Mouse (Mus musculus) kidney, embryonic 15.5 days (tissue): ENCODE data around the gene Smc5. TPM values are rescaled to one million over a fixed set of nuclear protein-coding genes. Genes with fewer than 3 reads are reported as not detected.

ENCODE experiments used
- ATAC-seq: fragments of 200-750 bp; cut with Nextera tagmentation; replicated peaks from 2 replicates; pipeline ENCODE4 v1.8.0; 2017; ENCODE audit warnings: moderate TSS enrichment; ENCODE audit not compliant: low FRiP score
- H3K27ac ChIP-seq: fragments of 300-500 bp; sonication (generic); 2 replicates; pipeline ENCODE4 v1.5.1; 2015; ENCODE audit warnings: mild to moderate bottlenecking, inconsistent platforms
- H3K27me3 ChIP-seq: fragments of 300-500 bp; sonication (generic); 2 replicates; pipeline ENCODE4 v1.6.1; 2015; ENCODE audit warnings: inconsistent platforms
- H3K36me3 ChIP-seq: fragments of 300-500 bp; sonication (generic); 2 replicates; pipeline ENCODE4 v1.6.1; 2015; ENCODE audit warnings: inconsistent platforms
- H3K4me1 ChIP-seq: fragments of 300-500 bp; sonication (generic); 2 replicates; pipeline ENCODE4 v1.6.1; 2015; ENCODE audit warnings: inconsistent platforms
- H3K4me2 ChIP-seq: fragments of 300-500 bp; sonication (generic); 2 replicates; pipeline ENCODE4 v1.6.1; 2015; ENCODE audit warnings: moderate library complexity, mild to moderate bottlenecking, inconsistent platforms
- H3K4me3 ChIP-seq: fragments of 300-500 bp; sonication (generic); replicated peaks from 2 replicates; pipeline ENCODE4 v1.5.1; 2015; ENCODE audit warnings: mild to moderate bottlenecking, inconsistent platforms
- H3K9ac ChIP-seq: fragments of 300-500 bp; sonication (generic); 2 replicates; pipeline ENCODE4 v1.6.1; 2015; ENCODE audit warnings: mild to moderate bottlenecking, inconsistent platforms
- H3K9me3 ChIP-seq: fragments of 300-500 bp; sonication (generic); replicated peaks from 2 replicates; pipeline ENCODE4 v1.6.1; 2016; ENCODE audit warnings: inconsistent platforms
- WGBS: fragments of 180-500 bp; shearing (Covaris S2); methylation state at CpG from one replicate; pipeline ENCODE4 v1.1.7; 2015; ENCODE audit warnings: mixed read lengths; 5-methylcytosine and 5-hydroxymethylcytosine counted together
- polyA plus RNA-seq: library from polyadenylated mRNA; unstranded; fragments of >200 nt; fragmentation: Nextera tagmentation; extraction: Ambion mirVana; gene quantifications from 2 replicates; pipeline ENCODE4 v1.2.1, GENCODE M21; 2015

The Smc5 gene
- polyA plus RNA-seq, 1 experiment from 2014 or later = 32.5 TPM

DNA sequence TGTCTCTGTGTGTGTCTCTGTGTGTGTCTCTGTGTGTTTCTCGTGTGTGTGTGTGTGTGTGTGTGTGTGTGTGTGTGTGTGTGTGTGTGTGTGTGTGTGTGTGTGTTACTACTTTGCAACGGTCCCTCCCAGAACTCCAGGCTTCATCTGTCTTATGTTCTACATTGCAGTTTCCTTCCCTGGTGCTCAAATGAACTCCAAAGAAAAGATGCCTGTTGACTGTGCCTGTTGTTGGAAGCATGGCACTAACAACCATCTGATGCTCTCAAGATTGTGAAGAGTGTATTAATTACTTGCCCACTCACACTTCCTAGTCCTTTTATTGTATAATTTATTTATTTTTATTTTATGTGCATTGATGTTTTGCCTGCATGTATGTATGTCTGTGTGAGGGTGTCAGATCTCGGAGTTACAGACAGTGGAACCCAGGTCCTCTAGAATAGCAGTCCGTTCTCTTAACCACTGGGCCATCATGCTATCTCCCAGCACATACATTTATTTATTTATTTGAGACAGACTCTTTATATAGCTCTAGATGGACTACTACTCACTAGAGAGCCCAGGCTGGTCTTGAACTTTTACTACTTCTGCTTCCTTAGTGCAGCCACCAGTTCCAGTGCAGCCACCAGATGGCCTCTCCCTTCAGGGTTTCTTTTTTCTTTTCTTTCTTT lies 492 bp upstream of the Smc5 start:
- H3K4me1 ChIP-seq = peaks cover 8% of the 10 kb centered on the region
- 50% methylated on average over 4 of the region's 4 CpGs for WGBS
- 0 out of 2 replicates have a peak overlapping the region, but pooled peaks have one; percentile 85 for H3K27ac ChIP-seq
- peak overlapping the region; percentile 68 for H3K4me2 ChIP-seq
- peak overlapping the region; percentile 90; the same call in 1 of the 2 replicates for H3K9ac ChIP-seq
- H3K4me3 ChIP-seq = peak overlapping the region; percentile 77
- H3K27me3 ChIP-seq = no peaks in the 10 kb centered on the region
- no peaks in the 10 kb centered on the region for H3K36me3 ChIP-seq
- H3K9me3 ChIP-seq = no peaks in the 10 kb centered on the region
- peak; percentile 30 for ATAC-seq

DNA sequence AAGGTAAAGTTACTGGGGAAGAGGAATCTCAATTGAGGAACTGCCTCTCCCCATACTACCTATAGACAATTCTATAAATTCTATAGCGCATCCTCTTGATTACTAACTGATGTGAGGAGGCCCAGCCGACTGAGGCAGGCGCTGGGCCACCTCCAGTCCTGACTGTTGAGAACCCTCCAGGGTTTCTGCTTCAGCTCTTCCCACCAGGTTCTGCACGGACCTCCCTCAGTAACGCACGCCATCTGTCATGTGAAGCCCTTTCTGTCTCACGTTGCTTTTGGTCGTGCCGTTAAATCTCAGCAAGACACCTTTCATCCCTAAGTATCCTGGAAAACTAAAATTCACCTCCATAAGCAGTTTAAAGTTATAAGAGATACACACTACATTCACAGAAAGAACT lies 16.9 kb downstream of the Smc5 start:
- H3K4me3 ChIP-seq = no peak overlapping the region
- H3K4me1 ChIP-seq = no peaks in the 10 kb centered on the region
- no peaks in the 10 kb centered on the region for H3K9me3 ChIP-seq
- WGBS = 89% methylated on average over 9 of the region's 9 CpGs
- H3K27ac ChIP-seq = no peak overlapping the region
- peaks cover 72% of the 10 kb centered on the region for H3K36me3 ChIP-seq
- no peak overlapping the region for H3K9ac ChIP-seq
- no peak for ATAC-seq
- H3K27me3 ChIP-seq = no peaks in the 10 kb centered on the region
- no peak overlapping the region for H3K4me2 ChIP-seq

DNA sequence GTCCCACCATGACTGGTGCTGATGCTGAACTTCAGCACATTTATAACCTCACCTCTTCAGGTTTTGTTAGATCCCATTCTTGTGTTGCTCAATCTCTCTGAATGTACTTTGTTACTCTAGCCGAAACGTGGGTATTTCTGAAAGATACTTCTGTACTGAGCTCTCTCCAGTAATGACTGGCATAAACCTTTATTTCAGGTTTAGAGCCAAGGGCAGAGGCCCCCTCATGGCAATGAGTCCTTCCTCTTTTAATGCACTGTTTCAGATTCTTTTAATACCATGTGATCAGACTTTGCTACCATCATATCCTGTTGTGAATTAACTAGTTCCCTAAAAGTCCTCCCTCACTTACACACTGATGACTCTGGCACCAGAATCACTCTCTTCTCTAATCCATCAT lies 27.2 kb downstream of the Smc5 start:
- no peak overlapping the region for H3K4me2 ChIP-seq
- peaks cover 38% of the 10 kb centered on the region for H3K36me3 ChIP-seq
- H3K27ac ChIP-seq = no peak overlapping the region
- ATAC-seq = no peak
- H3K4me1 ChIP-seq = no peaks in the 10 kb centered on the region
- H3K4me3 ChIP-seq = no peak overlapping the region
- WGBS = 92% methylated on average over 2 of the region's 2 CpGs
- no peaks in the 10 kb centered on the region for H3K27me3 ChIP-seq
- H3K9me3 ChIP-seq = no peaks in the 10 kb centered on the region
- H3K9ac ChIP-seq = no peak overlapping the region

DNA sequence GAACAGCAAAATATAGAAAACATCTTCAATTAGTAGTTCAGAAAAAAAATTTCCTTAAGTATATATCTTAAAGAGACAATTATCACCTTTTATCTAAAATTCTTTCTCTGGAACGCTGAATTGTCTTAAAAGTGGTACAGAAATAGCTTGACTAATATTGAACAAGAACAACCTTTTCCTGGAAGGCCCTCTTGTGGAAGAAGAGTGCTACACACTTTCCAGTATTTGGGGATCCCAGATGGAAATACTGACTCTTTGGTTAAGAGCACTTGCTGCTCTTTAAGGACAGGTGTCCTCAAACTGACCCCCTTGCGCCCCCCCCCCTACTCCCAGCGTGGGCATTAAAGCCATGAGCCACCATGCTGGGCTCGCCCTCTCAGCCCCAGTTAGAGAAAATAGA lies 48.6 kb downstream of the Smc5 start:
- no peak overlapping the region for H3K4me2 ChIP-seq
- peaks cover 63% of the 10 kb centered on the region for H3K36me3 ChIP-seq
- ATAC-seq = no peak
- no peaks in the 10 kb centered on the region for H3K27me3 ChIP-seq
- no peak overlapping the region for H3K9ac ChIP-seq
- no peak overlapping the region for H3K4me3 ChIP-seq
- no peak overlapping the region for H3K27ac ChIP-seq
- no peaks in the 10 kb centered on the region for H3K4me1 ChIP-seq
- no peaks in the 10 kb centered on the region for H3K9me3 ChIP-seq
- WGBS = 63% methylated on average over 4 of the region's 4 CpGs

DNA sequence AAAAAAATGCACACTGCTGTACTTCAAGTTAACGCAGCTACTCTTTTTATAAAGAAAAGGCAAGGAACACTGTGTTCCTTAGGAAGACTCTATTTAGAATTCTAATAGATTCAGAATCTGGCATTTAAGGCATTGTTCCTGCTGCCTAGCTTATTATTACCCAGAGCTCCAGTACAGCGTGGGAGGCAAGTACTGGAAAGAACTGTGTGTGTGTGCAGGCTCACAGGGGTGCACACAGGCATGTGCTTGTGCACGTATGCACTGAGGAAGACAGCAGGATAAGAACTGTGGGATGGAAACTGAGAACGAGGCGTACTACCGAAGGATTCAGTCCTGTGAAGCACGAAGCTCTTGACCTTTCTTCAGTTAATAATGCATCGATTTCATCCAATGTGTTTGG lies 59.4 kb downstream of the Smc5 start:
- Histone ChIP-seq H3K27me3 (no peaks in the 10 kb centered on the region), H3K4me1 (no peaks in the 10 kb centered on the region), H3K9me3 (no peaks in the 10 kb centered on the region), H3K4me2 (no peak overlapping the region), H3K36me3 (peaks cover 78% of the 10 kb centered on the region), H3K9ac (no peak overlapping the region), H3K4me3 (no peak overlapping the region), H3K27ac (no peak overlapping the region)
- WGBS = 90% methylated on average over 8 of the region's 8 CpGs
- ATAC-seq = no peak

DNA sequence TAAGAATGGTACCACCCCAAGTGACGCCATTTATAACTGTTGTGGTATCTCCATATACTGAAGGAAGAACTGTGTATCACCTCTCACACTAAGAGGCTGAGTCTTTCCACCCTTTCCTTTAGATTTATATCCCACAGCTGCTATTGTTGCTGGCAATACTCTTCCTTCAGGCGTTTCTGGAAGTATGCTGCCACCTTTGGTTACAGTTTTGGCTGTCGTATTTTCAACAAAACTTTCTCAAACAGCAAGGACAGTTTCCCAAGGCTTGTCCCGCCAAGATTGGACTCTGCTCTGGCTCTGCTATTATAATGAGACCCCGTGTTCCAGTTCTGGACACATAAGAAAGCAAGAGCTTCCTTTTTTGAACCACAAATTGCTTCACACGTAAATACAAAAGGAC lies 62.4 kb downstream of the Smc5 start:
- Histone ChIP-seq H3K9me3 (no peaks in the 10 kb centered on the region), H3K36me3 (peaks cover 76% of the 10 kb centered on the region), H3K4me1 (no peaks in the 10 kb centered on the region), H3K9ac (no peak overlapping the region), H3K4me3 (no peak overlapping the region), H3K27me3 (no peaks in the 10 kb centered on the region), H3K4me2 (no peak overlapping the region), H3K27ac (no peak overlapping the region)
- 83% methylated on average over 6 of the region's 6 CpGs for WGBS
- ATAC-seq = no peak

DNA sequence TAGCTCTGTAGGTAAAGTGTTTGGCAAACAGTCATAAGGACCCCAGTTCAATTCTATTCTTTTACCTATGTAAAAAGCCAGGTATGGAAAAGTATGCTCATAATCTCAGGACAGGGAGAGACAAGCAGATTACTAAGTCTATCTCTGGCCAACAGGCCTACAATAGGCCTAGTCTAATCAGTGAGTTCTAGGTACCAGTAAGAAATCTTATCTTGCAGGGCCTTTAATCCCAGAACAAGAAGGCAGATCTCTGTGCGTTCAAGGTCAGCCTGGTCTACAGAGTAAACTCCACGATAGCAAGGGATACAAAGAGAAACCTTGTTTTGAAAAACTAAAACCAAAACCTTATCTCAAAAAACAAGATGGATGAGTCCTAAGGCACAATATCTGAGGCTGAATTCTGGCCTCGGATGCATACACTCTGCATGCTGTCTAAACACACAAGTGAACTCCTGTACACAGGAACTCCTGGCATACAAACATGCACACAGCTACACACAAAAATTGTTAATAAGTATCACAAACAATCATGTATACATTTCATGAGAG lies 70.1 kb downstream of the Smc5 start:
- H3K4me3 ChIP-seq = no peak overlapping the region
- 93% methylated on average over 3 of the region's 3 CpGs for WGBS
- H3K27ac ChIP-seq = no peak overlapping the region
- H3K27me3 ChIP-seq = no peaks in the 10 kb centered on the region
- ATAC-seq = no peak
- H3K9me3 ChIP-seq = peaks cover 8% of the 10 kb centered on the region
- no peak overlapping the region for H3K4me2 ChIP-seq
- H3K36me3 ChIP-seq = peaks cover 68% of the 10 kb centered on the region
- H3K9ac ChIP-seq = no peak overlapping the region
- no peaks in the 10 kb centered on the region for H3K4me1 ChIP-seq

DNA sequence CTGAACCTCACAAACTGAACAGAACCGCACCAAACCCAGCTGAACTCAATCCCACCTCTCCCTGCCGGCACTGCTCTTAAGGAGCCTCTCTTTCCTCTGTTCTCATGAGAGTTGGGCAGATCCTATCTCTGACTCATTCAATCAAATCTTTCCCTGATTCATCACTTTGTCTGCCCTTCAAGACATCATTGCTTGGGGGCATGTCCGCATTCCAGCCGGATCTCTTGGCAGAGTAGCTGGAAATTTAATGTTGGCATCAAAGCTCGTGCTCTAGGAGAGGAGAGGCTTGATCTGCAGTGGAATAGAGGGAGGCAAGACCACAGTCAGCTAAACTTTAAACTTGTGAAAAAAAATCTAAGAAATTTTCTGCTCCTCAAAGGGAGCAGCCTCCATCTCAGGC lies 71.6 kb downstream of the Smc5 start:
- Histone ChIP-seq H3K4me3 (no peak overlapping the region), H3K4me1 (no peaks in the 10 kb centered on the region), H3K4me2 (no peak overlapping the region), H3K27me3 (no peaks in the 10 kb centered on the region), H3K27ac (no peak overlapping the region), H3K9me3 (peaks cover 8% of the 10 kb centered on the region), H3K9ac (no peak overlapping the region), H3K36me3 (peaks cover 60% of the 10 kb centered on the region)
- ATAC-seq = no peak
- 98% methylated on average over 5 of the region's 5 CpGs for WGBS

DNA sequence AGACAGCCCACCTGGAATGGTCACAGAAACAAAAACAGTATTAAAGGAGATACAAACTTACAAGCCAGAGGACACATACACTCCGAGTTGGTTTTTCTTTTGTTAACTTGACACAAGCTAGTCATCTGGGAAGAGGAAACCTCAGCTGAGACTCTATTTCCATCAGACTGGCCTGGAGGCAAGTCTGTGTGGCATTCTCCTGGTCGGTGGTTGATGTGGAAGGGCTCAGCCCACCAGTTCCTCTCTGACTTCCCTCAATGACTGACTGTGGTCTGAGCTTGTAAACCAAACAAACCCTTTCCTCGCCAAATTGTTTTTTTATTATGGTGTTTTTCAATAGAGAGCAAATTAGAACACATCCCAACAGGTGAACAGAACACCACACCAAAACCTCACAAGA lies 80.6 kb downstream of the Smc5 start:
- Histone ChIP-seq H3K4me3 (no peak overlapping the region), H3K4me2 (no peak overlapping the region), H3K27ac (no peak overlapping the region), H3K9ac (no peak overlapping the region), H3K27me3 (no peaks in the 10 kb centered on the region), H3K9me3 (no peaks in the 10 kb centered on the region), H3K36me3 (0 out of 2 replicates have a peak, but pooled peaks cover 5% of the 10 kb centered on the region), H3K4me1 (no peaks in the 10 kb centered on the region)
- no peak for ATAC-seq
- WGBS = 76% methylated on average over 3 of the region's 3 CpGs

DNA sequence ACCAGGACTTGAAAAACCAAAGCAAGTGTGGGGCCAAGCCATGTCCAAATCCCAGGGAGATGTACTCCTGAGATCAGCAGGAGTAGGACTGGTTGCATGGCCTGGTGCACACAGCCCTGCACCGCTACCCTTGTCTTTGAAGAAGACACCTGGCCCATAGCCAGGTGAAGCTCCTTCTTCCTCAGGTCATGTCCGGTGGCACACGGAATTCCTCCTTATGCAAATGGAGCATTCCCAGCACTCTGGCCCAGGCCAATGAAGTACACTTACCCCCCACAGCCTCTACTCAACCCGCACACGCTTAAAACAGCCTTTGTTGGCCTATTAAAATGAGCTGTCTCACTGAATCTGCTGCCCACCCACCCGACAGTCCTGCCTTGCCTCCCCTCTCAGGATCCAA lies 82.2 kb downstream of the Smc5 start:
- Histone ChIP-seq H3K36me3 (0 out of 2 replicates have a peak, but pooled peaks cover 5% of the 10 kb centered on the region), H3K4me2 (no peak overlapping the region), H3K4me1 (no peaks in the 10 kb centered on the region), H3K27me3 (no peaks in the 10 kb centered on the region), H3K9me3 (no peaks in the 10 kb centered on the region), H3K4me3 (no peak overlapping the region), H3K9ac (no peak overlapping the region), H3K27ac (no peak overlapping the region)
- ATAC-seq = no peak
- WGBS = 89% methylated on average over 6 of the region's 6 CpGs

DNA sequence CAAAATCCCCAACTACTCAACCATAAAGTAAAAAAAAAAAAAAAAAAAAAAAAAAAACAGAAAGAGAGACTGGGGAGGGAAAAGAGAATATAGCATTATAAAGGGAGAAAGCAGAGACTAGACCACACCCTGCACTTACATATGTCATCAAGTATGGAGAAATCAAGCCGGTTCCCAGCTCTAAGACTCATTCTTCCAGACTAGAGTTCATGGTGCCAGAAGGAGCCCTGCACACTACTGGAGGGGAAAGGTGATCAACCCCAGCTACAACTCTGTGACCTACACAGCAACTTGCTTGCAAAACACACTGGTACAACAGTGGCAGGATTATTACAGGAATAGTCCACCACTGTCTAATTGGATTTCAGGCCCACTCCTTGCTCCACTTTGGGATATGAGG lies 84.0 kb downstream of the Smc5 start:
- Histone ChIP-seq H3K4me1 (no peaks in the 10 kb centered on the region), H3K27ac (no peak overlapping the region), H3K27me3 (no peaks in the 10 kb centered on the region), H3K4me3 (no peak overlapping the region), H3K36me3 (0 out of 2 replicates have a peak, but pooled peaks cover 5% of the 10 kb centered on the region), H3K4me2 (no peak overlapping the region), H3K9ac (no peak overlapping the region), H3K9me3 (no peaks in the 10 kb centered on the region)
- 82% methylated on average over 1 of the region's 1 CpGs for WGBS
- ATAC-seq = no peak

DNA sequence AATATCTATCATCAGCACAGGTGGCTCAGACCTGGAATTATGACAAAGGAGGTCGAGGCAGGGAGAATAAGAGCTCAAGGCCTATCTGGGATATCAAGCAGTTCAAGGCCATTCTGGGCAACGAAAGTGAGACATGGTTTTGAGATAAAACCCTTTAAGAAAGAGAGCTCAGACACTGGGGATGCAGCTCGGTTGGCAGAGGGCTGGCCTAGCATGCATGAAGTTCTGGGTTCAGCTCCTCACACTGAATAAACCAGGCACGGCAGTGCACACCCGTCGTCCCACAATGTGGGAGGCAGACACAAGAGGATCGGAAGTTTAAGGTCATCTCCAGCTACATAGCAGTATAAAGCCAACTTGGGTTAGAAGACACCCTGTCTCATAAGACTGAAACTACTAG lies 84.7 kb downstream of the Smc5 start:
- no peaks in the 10 kb centered on the region for H3K9me3 ChIP-seq
- no peak overlapping the region for H3K9ac ChIP-seq
- 0 out of 2 replicates have a peak, but pooled peaks cover 5% of the 10 kb centered on the region for H3K36me3 ChIP-seq
- no peak overlapping the region for H3K4me3 ChIP-seq
- H3K4me1 ChIP-seq = no peaks in the 10 kb centered on the region
- H3K4me2 ChIP-seq = no peak overlapping the region
- ATAC-seq = no peak
- 82% methylated on average over 7 of the region's 7 CpGs for whole genome bisulfite sequencing
- no peak overlapping the region for H3K27ac ChIP-seq
- H3K27me3 ChIP-seq = no peaks in the 10 kb centered on the region

DNA sequence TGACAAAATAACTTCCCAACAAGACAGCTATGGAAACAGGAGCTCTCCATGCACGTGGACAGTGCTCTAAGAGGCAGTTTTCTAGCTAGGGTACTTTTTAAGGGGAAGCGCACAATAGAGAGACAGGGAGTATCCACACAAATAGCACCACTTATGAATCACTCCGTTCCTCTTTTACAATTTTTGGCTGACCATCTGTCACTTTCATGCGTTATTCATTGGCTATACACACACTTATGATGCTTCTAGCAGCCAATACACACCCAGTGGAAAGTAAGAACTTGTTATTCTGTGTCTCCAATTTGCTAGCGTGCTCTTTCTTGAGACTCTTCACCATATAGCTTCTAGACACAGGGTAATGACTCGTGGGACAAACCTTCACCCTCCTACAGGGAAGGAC lies 86.0 kb downstream of the Smc5 start:
- Histone ChIP-seq H3K4me1 (no peaks in the 10 kb centered on the region), H3K4me2 (no peak overlapping the region), H3K4me3 (no peak overlapping the region), H3K36me3 (0 out of 2 replicates have a peak, but pooled peaks cover 5% of the 10 kb centered on the region), H3K27me3 (no peaks in the 10 kb centered on the region), H3K27ac (no peak overlapping the region), H3K9ac (no peak overlapping the region), H3K9me3 (no peaks in the 10 kb centered on the region)
- ATAC-seq = no peak
- WGBS = 89% methylated on average over 6 of the region's 6 CpGs
